Mouse (Mus musculus) lung, embryonic 14.5 days (tissue): Measurements from ENCODE around the gene Cbx8. TPM values are rescaled to one million over a fixed set of nuclear protein-coding genes. Genes with fewer than 3 reads are reported as not detected.

Experiments used
- ATAC-seq: fragments of 200-750 bp; cut with Nextera tagmentation; 2 replicates; pipeline ENCODE4 v1.8.0; 2017; ENCODE audit warnings: mild to moderate bottlenecking, moderate TSS enrichment, moderate library complexity; ENCODE audit not compliant: insufficient read depth
- DNase-seq: peaks from one replicate; pipeline ENCODE4 v3.0.0-alpha.2; 2015
- H3K27ac ChIP-seq: fragments of 300-500 bp; sonication (generic); 2 replicates; pipeline ENCODE4 v1.5.1; 2014; ENCODE audit warnings: low read depth, mild to moderate bottlenecking, moderate library complexity
- H3K27me3 ChIP-seq: fragments of 300-500 bp; sonication (generic); 2 replicates; pipeline ENCODE4 v1.6.1; 2014; ENCODE audit warnings: low read length, control low read depth; ENCODE audit not compliant: insufficient read depth
- H3K36me3 ChIP-seq: fragments of 300-500 bp; sonication (generic); 2 replicates; pipeline ENCODE4 v1.6.1; 2014; ENCODE audit warnings: control low read depth; ENCODE audit not compliant: insufficient read depth
- H3K4me1 ChIP-seq: fragments of 300-500 bp; sonication (generic); 2 replicates; pipeline ENCODE4 v1.6.1; 2014; ENCODE audit warnings: antibody characterized with exemption, control low read depth; ENCODE audit not compliant: insufficient read depth
- H3K4me2 ChIP-seq: fragments of 300-500 bp; sonication (generic); 2 replicates; pipeline ENCODE4 v1.6.1; 2014; ENCODE audit warnings: mild to moderate bottlenecking
- H3K4me3 ChIP-seq: fragments of 300-500 bp; sonication (generic); 2 replicates; pipeline ENCODE4 v1.5.1; 2014; ENCODE audit warnings: low read depth, low read length
- H3K9ac ChIP-seq: fragments of 300-500 bp; sonication (generic); 2 replicates; pipeline ENCODE4 v1.6.1; 2014
- H3K9me3 ChIP-seq: fragments of 300-500 bp; sonication (generic); 2 replicates; pipeline ENCODE4 v1.6.1; 2016; ENCODE audit warnings: low read depth, low read length, control low read depth
- CTCF ChIP-seq: IDR thresholded peaks from 2 replicates; pipeline ENCODE4 v1.5.1; 2016; ENCODE audit warnings: antibody characterized with exemption, low read depth
- WGBS: fragments of 180-500 bp; shearing (Covaris S2); extraction: QIAGEN DNeasy Blood & Tissue Kit; methylation state at CpG from one replicate; pipeline ENCODE4 v1.1.7; 2014; 5-methylcytosine and 5-hydroxymethylcytosine counted together
- polyA plus RNA-seq: library from polyadenylated mRNA; unstranded; fragments of >200 nt; fragmentation: Nextera tagmentation; extraction: Ambion mirVana; gene quantifications from 2 replicates; pipeline ENCODE4 v1.2.1, GENCODE M21; 2014

Cbx8 gene
- polyA plus RNA-seq, 1 experiment from 2014 or later, result 8.8 TPM

- no peaks in the 10 kb centered on the region for H3K36me3 ChIP-seq
- H3K4me1 ChIP-seq, result peaks cover 28% of the 10 kb centered on the region
- DNase-seq (no peak), ATAC-seq (no peak)
- H3K4me3 ChIP-seq, result peak overlapping the region; percentile 57
- H3K9ac ChIP-seq, result peak overlapping the region; percentile 82
- peaks cover 68% of the 10 kb centered on the region for H3K27me3 ChIP-seq
- H3K4me2 ChIP-seq, result peak overlapping the region; percentile 97
- no peak for TF ChIP-seq CTCF
- no peaks in the 10 kb centered on the region for H3K9me3 ChIP-seq
- whole genome bisulfite sequencing, result 5% methylated on average over 9 of the region's 9 CpGs
- no peak overlapping the region for H3K27ac ChIP-seq
Observed at GRCm38 (mm10) chr11:119057291-119057690, 16.5 kb upstream of the Cbx8 start.

DNA sequence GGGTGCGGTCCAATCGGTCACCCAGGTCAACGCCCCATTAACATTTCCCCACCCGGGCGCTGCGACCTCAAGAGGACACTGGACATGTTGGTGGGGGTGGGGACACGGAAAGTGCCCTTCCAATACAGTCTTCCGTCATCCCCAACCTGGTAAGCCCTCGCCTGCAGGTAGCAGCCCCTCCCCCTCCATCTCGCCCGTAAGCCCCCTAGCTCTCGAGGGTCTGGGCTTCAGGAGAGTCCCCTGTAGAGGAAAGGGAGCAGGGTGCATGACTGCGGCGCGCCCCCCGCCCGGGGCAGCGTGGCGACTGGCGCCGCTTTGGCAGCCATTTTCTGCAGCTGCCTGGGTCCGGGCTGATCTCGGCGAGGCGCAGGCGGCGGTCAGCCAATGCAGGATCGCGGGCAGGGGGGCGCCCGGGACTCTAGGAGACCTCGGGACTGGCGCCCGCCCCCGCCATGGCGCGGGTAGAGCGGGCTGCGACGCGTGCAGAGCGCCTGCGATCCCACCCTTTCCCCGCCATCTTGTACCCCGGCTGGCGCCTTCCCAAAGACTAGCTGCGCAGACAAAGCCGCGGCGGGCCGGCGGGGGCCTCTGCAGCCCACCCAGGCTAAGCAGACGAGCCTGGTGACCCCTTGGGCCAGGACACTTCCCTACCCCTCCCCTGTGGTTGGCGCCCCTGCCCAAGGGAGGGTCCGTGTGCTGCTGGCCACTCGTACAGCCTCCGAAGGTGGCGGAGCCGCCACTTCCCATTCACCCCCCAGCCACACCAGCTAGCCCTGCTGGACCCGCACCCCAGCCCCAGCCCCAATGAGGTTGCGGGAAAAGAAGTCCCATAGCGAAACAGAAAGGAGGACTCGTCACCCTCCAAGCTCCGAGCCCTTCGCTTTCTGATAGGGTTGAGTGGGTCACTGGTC is 15.8 kb upstream of the Cbx8 start:
- under 1% methylated on average over 64 of the region's 65 CpGs for WGBS
- peaks cover 28% of the 10 kb centered on the region for H3K4me1 ChIP-seq
- no peak for ATAC-seq
- peak overlapping the region; percentile 82 for H3K9ac ChIP-seq
- no peaks in the 10 kb centered on the region for H3K36me3 ChIP-seq
- no peak for TF ChIP-seq CTCF
- peak overlapping the region; percentile 61; the same call in 1 of the 2 replicates for H3K27ac ChIP-seq
- H3K4me2 ChIP-seq, result peak overlapping the region; percentile 97
- DNase-seq, result peak; percentile 72
- H3K9me3 ChIP-seq, result no peaks in the 10 kb centered on the region
- peak overlapping the region; percentile 57 for H3K4me3 ChIP-seq
- peaks cover 75% of the 10 kb centered on the region for H3K27me3 ChIP-seq

- DNase-seq, result no peak
- peaks cover 83% of the 10 kb centered on the region for H3K27me3 ChIP-seq
- peak overlapping the region; percentile 57 for H3K4me3 ChIP-seq
- H3K9me3 ChIP-seq, result no peaks in the 10 kb centered on the region
- WGBS, result 2% methylated on average over 32 of the region's 32 CpGs
- peak overlapping the region; percentile 97 for H3K4me2 ChIP-seq
- no peaks in the 10 kb centered on the region for H3K36me3 ChIP-seq
- H3K9ac ChIP-seq, result no peak overlapping the region
- H3K4me1 ChIP-seq, result peaks cover 28% of the 10 kb centered on the region
- TF ChIP-seq CTCF, result no peak
- H3K27ac ChIP-seq, result no peak overlapping the region
- no peak for ATAC-seq
Observed at GRCm38 (mm10) chr11:119055571-119056131, 14.9 kb upstream of the Cbx8 start.

- Histone ChIP-seq H3K27ac (no peak overlapping the region), H3K9me3 (no peaks in the 10 kb centered on the region), H3K9ac (no peak overlapping the region), H3K36me3 (no peaks in the 10 kb centered on the region), H3K4me2 (peak overlapping the region; percentile 82), H3K4me3 (peak overlapping the region; percentile 34), H3K27me3 (peaks cover 83% of the 10 kb centered on the region), H3K4me1 (peaks cover 28% of the 10 kb centered on the region)
- 3% methylated on average over 47 of the region's 47 CpGs for WGBS
- TF ChIP-seq CTCF, result peak; percentile 73
- ATAC-seq (no peak), DNase-seq (peak; percentile 67)
Observed at GRCm38 (mm10) chr11:119054351-119055345, 13.9 kb upstream of the Cbx8 start.

GRCm38 (mm10) chr11:119053738-119054350 is 13.1 kb upstream of the Cbx8 start:
- Histone ChIP-seq H3K4me3 (peak overlapping the region; percentile 34), H3K9ac (no peak overlapping the region), H3K36me3 (no peaks in the 10 kb centered on the region), H3K4me2 (peak overlapping the region; percentile 82), H3K27me3 (peaks cover 83% of the 10 kb centered on the region), H3K4me1 (peaks cover 25% of the 10 kb centered on the region), H3K27ac (no peak overlapping the region), H3K9me3 (no peaks in the 10 kb centered on the region)
- DNase-seq (no peak), ATAC-seq (no peak)
- WGBS, result under 1% methylated on average over 33 of the region's 35 CpGs
- no peak for TF ChIP-seq CTCF

- Histone ChIP-seq H3K9ac (peak overlapping the region; percentile 36), H3K9me3 (no peaks in the 10 kb centered on the region), H3K4me3 (peak overlapping the region; percentile 34), H3K27ac (peak overlapping the region; percentile 80), H3K27me3 (peaks cover 83% of the 10 kb centered on the region), H3K4me1 (peaks cover 21% of the 10 kb centered on the region), H3K4me2 (peak overlapping the region; percentile 82), H3K36me3 (no peaks in the 10 kb centered on the region)
- ATAC-seq (peak; percentile 88), DNase-seq (peak; percentile 96)
- under 1% methylated on average over 42 of the region's 42 CpGs for WGBS
- TF ChIP-seq CTCF, result 0 out of 2 replicates have a peak, but pooled peaks have one; percentile 17
Observed at GRCm38 (mm10) chr11:119053257-119053670, 12.5 kb upstream of the Cbx8 start.
